In the genomic region with DNA sequence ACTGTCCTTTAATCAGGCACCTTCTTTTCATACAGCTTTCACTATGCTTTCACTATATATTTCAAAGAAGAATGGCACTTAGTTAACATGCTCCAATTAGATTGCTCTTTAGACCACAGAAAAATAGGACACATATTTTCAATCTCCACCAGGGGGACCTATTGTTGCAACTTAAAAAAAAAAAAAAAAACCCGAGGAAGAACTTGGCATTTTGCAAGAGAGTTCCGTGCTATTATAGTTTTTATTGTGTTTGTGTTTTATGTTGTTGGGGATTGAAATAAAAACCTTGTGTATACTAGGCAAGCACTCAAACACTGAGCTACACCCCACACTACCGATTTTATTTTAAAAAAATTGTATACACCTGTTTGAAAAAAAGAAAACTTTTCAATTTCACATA, we compare ENCODE assay signal across 10 mouse cellular contexts. TPM values are rescaled to one million over a fixed set of nuclear protein-coding genes. Genes with fewer than 3 reads are reported as not detected.
DNase-seq lines count a peak whose midpoint lies in the region; ATAC-seq and TF ChIP-seq lines count a peak whose summit lies in the region.
"Had no signal": no experiment of that assay in that cellular context is flagged by ENCODE, and none has a peak within 500 bp of the region (broad histone marks: within the 10 kb centered on the region; RNA-seq: fewer than 3 reads in every experiment).

No protein-coding gene starts in this region.

- H3K27me3 ChIP-seq in forebrain, postnatal 0 days (ENCODE audit: insufficient read depth, low read length): no peaks in the 10 kb centered on the region
- H3K27me3 ChIP-seq in forebrain, embryonic 15.5 days: no peaks in the 10 kb centered on the region
- H3K27me3 ChIP-seq in lung, embryonic 14.5 days (ENCODE audit: insufficient read depth, low read length): no peaks in the 10 kb centered on the region

- no peaks in the 10 kb centered on the region for H3K4me1 ChIP-seq in forebrain, postnatal 0 days (ENCODE audit: insufficient read depth)
- no peaks in the 10 kb centered on the region for H3K4me1 ChIP-seq in forebrain, embryonic 15.5 days
- H3K4me1 ChIP-seq in lung, embryonic 14.5 days (ENCODE audit: insufficient read depth): no peaks in the 10 kb centered on the region

- no peak overlapping the region for H3K4me2 ChIP-seq in forebrain, postnatal 0 days (ENCODE audit: low read depth)
- H3K4me2 ChIP-seq in forebrain, embryonic 15.5 days (replicated peaks): no peak overlapping the region
- H3K4me2 ChIP-seq in lung, embryonic 14.5 days: no peak overlapping the region

- 22% methylated on average over 3 of the region's 3 CpGs for WGBS in forebrain, postnatal 0 days
- 36% methylated on average over 3 of the region's 3 CpGs for WGBS in forebrain, embryonic 15.5 days
- 29% methylated on average over 3 of the region's 3 CpGs for WGBS in lung, embryonic 14.5 days

- H3K36me3 ChIP-seq in forebrain, postnatal 0 days (ENCODE audit: insufficient read depth): no peaks in the 10 kb centered on the region; the same call in 1 of the 2 replicates
- 0 out of 2 replicates have a peak, but pooled peaks cover 2% of the 10 kb centered on the region for H3K36me3 ChIP-seq in forebrain, embryonic 15.5 days
- no peaks in the 10 kb centered on the region for H3K36me3 ChIP-seq in lung, embryonic 14.5 days (ENCODE audit: insufficient read depth)

- ATAC-seq in forebrain, postnatal 0 days: peak; percentile 18; the same call in 1 of the 2 replicates
- ATAC-seq in forebrain, embryonic 15.5 days (replicated peaks): no peak
- ATAC-seq in lung, embryonic 14.5 days (ENCODE audit: insufficient read depth): no peak
- peak; percentile 79 for ATAC-seq in megakaryocyte-erythroid progenitor cell, adult 5-6 weeks (replicated peaks; ENCODE audit: low FRiP score, low TSS enrichment, poor library complexity, severe bottlenecking)

- no peaks in the 10 kb centered on the region for H3K9me3 ChIP-seq in forebrain, postnatal 0 days (ENCODE audit: low read length)
- H3K9me3 ChIP-seq in forebrain, embryonic 15.5 days: no peaks in the 10 kb centered on the region
- no peaks in the 10 kb centered on the region for H3K9me3 ChIP-seq in lung, embryonic 14.5 days (ENCODE audit: low read depth, low read length)

- no peak overlapping the region for H3K9ac ChIP-seq in forebrain, postnatal 0 days
- H3K9ac ChIP-seq in forebrain, embryonic 15.5 days (replicated peaks): no peak overlapping the region
- H3K9ac ChIP-seq in lung, embryonic 14.5 days: no peak overlapping the region

- H3K27ac ChIP-seq in forebrain, postnatal 0 days (ENCODE audit: low read depth, low read length): no peak overlapping the region
- H3K27ac ChIP-seq in forebrain, embryonic 15.5 days (replicated peaks): no peak overlapping the region
- H3K27ac ChIP-seq in lung, embryonic 14.5 days (ENCODE audit: low read depth): no peak overlapping the region

- H3K4me3 ChIP-seq in forebrain, postnatal 0 days (ENCODE audit: low read depth, low read length): no peak overlapping the region
- no peak overlapping the region for H3K4me3 ChIP-seq in forebrain, embryonic 15.5 days
- no peak overlapping the region for H3K4me3 ChIP-seq in lung, embryonic 14.5 days (ENCODE audit: low read depth, low read length)

- DNase-seq in forebrain, postnatal 0 days: no peak
- DNase-seq in lung, embryonic 14.5 days: peak; percentile 74
- DNase-seq in lung, postnatal 4 days: no peak
- peak; percentile 44 for DNase-seq in NIH3T3 (ENCODE audit: low read depth)
- DNase-seq in thymus, postnatal 4 days: no peak
- DNase-seq in kidney, postnatal 36 days: no peak
- DNase-seq: kidney, adult 8-10 months; thymus, postnatal 14 days had no signal

- TF ChIP-seq CTCF in forebrain, postnatal 0 days (IDR thresholded peaks at IDR 0.05; ENCODE audit: low read depth): peak; percentile 57
- peak; percentile 46 for TF ChIP-seq CTCF in lung, embryonic 14.5 days (IDR thresholded peaks at IDR 0.05; ENCODE audit: low read depth)

RNA-seq across cellular contexts. Expression of a gene that starts 18.2 kb away (rescaled TPM):
- total RNA-seq in forebrain, postnatal 0 days (2014; rRNA removed): 128 and 174 TPM in 2 replicates
- polyA plus RNA-seq in forebrain, postnatal 0 days (2015; fragmentation: Nextera tagmentation; extraction: Ambion mirVana): 426 and 574 TPM in 2 replicates
- polyA plus RNA-seq in forebrain, embryonic 15.5 days (2015; fragmentation: Nextera tagmentation; extraction: Ambion mirVana): 266 and 271 TPM in 2 replicates
- polyA plus RNA-seq in lung, embryonic 14.5 days (2014; fragmentation: Nextera tagmentation; extraction: Ambion mirVana): 255 and 261 TPM in 2 replicates
- 164 and 207 TPM in 2 replicates for total RNA-seq in megakaryocyte-erythroid progenitor cell, adult 5-6 weeks (2014; fragmentation: Nextera tagmentation)
- 401 and 724 TPM in 2 replicates for total RNA-seq in megakaryocyte-erythroid progenitor cell, adult 5-6 weeks (2017)

Comparison
In these comparisons a context has a peak if more than half of its experiments do, and no peak if none do; other contexts are left out.
1. ATAC-seq: peak in forebrain, postnatal 0 days (single experiment) and megakaryocyte-erythroid progenitor cell, adult 5-6 weeks (single experiment); none in forebrain, embryonic 15.5 days (single experiment) and lung, embryonic 14.5 days (single experiment).
2. DNase-seq: peak in lung, embryonic 14.5 days (single experiment) and NIH3T3 (single experiment); none in forebrain, postnatal 0 days (single experiment), lung, postnatal 4 days (0 of 2), thymus, postnatal 4 days (single experiment) and kidney, postnatal 36 days (0 of 2).